Mouse (Mus musculus) CD4-positive, CD25-positive, alpha-beta regulatory T cell, adult 2 months (primary cell): ENCODE results near the gene Iqgap2.

Experiments
- DNase-seq: peaks from one replicate; pipeline ENCODE4 v3.0.0-alpha.2; 2012; ENCODE audit warnings: low read depth, low spot score

Gene Iqgap2

DNA sequence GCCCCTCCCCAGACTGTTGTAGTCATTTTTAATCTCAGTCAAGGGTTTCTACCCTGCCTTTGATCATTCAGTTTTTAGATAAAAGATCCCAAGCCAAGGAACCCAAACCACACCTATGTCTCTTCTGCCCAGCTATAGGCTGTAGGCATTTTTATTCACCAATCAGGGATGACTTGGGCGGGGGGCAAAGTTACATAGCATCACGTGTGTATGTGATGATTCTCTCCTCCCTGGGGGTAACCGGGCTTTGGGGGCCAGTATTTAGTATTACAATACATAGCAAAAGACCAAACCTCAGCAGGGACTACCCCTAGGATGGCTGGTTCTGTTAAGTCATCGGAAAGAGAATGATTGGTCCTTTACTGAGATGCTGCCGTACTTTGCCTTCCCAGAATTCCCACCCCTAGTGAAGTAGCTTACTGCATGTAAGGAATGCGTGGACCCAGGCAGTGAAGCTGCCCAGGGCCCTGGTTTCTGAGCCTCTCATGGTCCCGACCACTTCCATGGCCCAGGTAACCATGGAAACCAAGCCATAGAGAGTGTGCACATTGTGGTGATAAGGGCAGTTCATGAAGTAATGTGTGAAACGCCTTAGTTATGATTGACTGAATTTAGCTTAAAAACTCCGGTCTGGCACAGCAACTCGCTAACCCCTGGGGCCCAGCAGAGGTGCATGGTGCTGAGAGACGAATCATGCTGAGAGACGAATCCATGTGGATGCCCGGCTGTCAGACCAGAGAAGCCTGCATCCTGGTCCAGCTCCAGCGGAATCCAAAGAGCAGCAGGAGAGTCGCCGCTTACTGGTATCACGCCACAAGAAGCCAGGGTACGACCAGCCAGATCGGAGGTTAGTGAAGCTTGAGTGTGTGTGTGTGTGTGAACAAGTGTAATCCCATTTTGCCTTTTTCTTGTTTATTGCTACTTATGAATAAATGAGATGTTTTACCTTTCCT is 308.2 kb downstream of the Iqgap2 start:
- DNase-seq: no peak

GRCm38 (mm10) chr13:95581850-95582249 is 309.9 kb downstream of the Iqgap2 start:
- DNase-seq: no peak

DNA sequence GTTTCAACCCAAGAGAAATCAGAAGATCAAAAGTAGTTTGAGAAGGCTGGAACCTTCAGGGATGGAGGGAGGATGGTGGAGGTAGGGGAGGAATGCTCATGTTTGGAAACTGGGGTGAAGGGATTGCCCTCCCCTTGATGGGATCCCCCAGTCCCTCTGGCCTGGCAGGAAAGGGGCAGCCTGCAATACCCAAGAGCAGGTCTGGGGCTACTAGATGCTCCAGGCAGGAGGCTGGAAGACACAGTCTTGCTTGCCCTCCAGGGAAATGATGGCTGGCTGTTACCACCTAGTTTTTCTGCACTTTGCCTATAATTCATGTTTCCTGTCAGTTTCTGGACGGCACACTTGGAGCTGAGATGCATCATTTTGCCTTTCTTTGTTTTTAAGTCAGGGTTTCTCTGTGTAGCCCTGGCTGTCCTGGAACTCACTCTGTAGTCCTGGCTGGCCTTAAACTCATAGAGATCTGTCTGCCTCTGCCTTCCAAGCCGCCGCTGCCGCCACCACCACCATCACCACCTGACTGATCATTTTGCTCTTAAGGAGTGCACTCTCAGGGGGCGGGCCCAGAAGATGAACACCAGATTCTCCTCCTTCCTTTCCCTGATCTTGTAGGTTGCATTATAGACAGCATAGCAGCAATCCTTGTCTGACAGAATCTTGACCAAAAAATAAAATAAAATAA is 313.6 kb downstream of the Iqgap2 start:
- no peak for DNase-seq
